ENCODE assay signal across 11 mouse cellular contexts in genomic region chrX:143931400-143932185, GRCm38 (mm10). TPM values are rescaled to one million over a fixed set of nuclear protein-coding genes. Genes with fewer than 3 reads are reported as not detected.
A peak's percentile ranks its signal among the peaks of the same experiment; 100 is the strongest.
DNase-seq lines count a peak whose midpoint lies in the region; ATAC-seq lines count a peak whose summit lies in the region.
"Had no signal": no experiment of that assay in that cellular context is flagged by ENCODE, and none has a peak within 500 bp of the region (broad histone marks: within the 10 kb centered on the region; RNA-seq: fewer than 3 reads in every experiment).

No protein-coding gene starts in this region.

- peaks cover 8% of the 10 kb centered on the region for H3K27me3 ChIP-seq in kidney, embryonic 15.5 days
- no peaks in the 10 kb centered on the region for H3K27me3 ChIP-seq in forebrain, embryonic 12.5 days
- H3K27me3 ChIP-seq in limb, embryonic 11.5 days (ENCODE audit: control insufficient read depth, insufficient read depth, low read length), result no peaks in the 10 kb centered on the region
- H3K27me3 ChIP-seq in neural tube, embryonic 13.5 days, result no peaks in the 10 kb centered on the region
- H3K27me3 ChIP-seq: heart, embryonic 13.5 days had no signal

- no peak for DNase-seq in kidney, postnatal 14 days
- DNase-seq in limb, embryonic 11.5 days (ENCODE audit: low spot score), result no peak
- DNase-seq in thymus, adult 18-20 months, result no peak
- no peak for DNase-seq in spleen, postnatal 10 days (ENCODE audit: low spot score in 2 of 2)
- no peak for DNase-seq in kidney, postnatal 4 days
- DNase-seq: right cerebral cortex, postnatal 25 days had no signal

- 55% methylated on average over 6 of the region's 6 CpGs for WGBS in kidney, embryonic 15.5 days
- WGBS in forebrain, embryonic 12.5 days, result 31% methylated on average over 6 of the region's 6 CpGs
- WGBS in limb, embryonic 11.5 days, result 52% methylated on average over 6 of the region's 6 CpGs
- 32% methylated on average over 6 of the region's 6 CpGs for WGBS in neural tube, embryonic 13.5 days

- H3K9ac ChIP-seq in kidney, embryonic 15.5 days, result no peak overlapping the region
- peak overlapping the region; percentile 57 for H3K9ac ChIP-seq in forebrain, embryonic 12.5 days
- no peak overlapping the region for H3K9ac ChIP-seq in limb, embryonic 11.5 days (ENCODE audit: low read length)
- peak overlapping the region; percentile 82 for H3K9ac ChIP-seq in neural tube, embryonic 13.5 days
- H3K9ac ChIP-seq: heart, embryonic 13.5 days had no signal

- H3K4me2 ChIP-seq in kidney, embryonic 15.5 days, result 0 out of 2 replicates have a peak overlapping the region, but pooled peaks have one; percentile 12
- H3K4me2 ChIP-seq in forebrain, embryonic 12.5 days, result peak overlapping the region; percentile 43
- peak overlapping the region; percentile 25; the same call in 1 of the 2 replicates for H3K4me2 ChIP-seq in limb, embryonic 11.5 days (ENCODE audit: low read depth, severe bottlenecking)
- peak overlapping the region; percentile 62 for H3K4me2 ChIP-seq in neural tube, embryonic 13.5 days
- H3K4me2 ChIP-seq: heart, embryonic 13.5 days had no signal

- no peak overlapping the region for H3K4me3 ChIP-seq in kidney, embryonic 15.5 days (replicated peaks)
- H3K4me3 ChIP-seq in forebrain, embryonic 12.5 days (replicated peaks), result peak overlapping the region; percentile 39
- peak overlapping the region; percentile 19; the same call in 1 of the 2 replicates for H3K4me3 ChIP-seq in limb, embryonic 11.5 days (ENCODE audit: low read depth, low read length)
- peak overlapping the region; percentile 49 for H3K4me3 ChIP-seq in neural tube, embryonic 13.5 days
- H3K4me3 ChIP-seq: heart, embryonic 13.5 days had no signal

- H3K27ac ChIP-seq in kidney, embryonic 15.5 days, result no peak overlapping the region
- peak overlapping the region; percentile 90 for H3K27ac ChIP-seq in forebrain, embryonic 12.5 days
- no peak overlapping the region for H3K27ac ChIP-seq in limb, embryonic 11.5 days (replicated peaks; ENCODE audit: low read depth, low read length)
- H3K27ac ChIP-seq in neural tube, embryonic 13.5 days (replicated peaks), result peak overlapping the region; percentile 91
- H3K27ac ChIP-seq: heart, embryonic 13.5 days had no signal

- ATAC-seq in kidney, embryonic 15.5 days (replicated peaks; ENCODE audit: low FRiP score), result no peak
- peak; percentile 81 for ATAC-seq in forebrain, embryonic 12.5 days (ENCODE audit: low FRiP score)
- ATAC-seq in limb, embryonic 11.5 days (ENCODE audit: insufficient number of reproducible peaks, low FRiP score, low TSS enrichment, low read depth), result no peak
- ATAC-seq in neural tube, embryonic 13.5 days (ENCODE audit: low read depth), result peak; percentile 76
- ATAC-seq: intestine, embryonic 16.5 days had no signal

- H3K36me3 ChIP-seq in kidney, embryonic 15.5 days, result no peaks in the 10 kb centered on the region
- no peaks in the 10 kb centered on the region for H3K36me3 ChIP-seq in forebrain, embryonic 12.5 days (replicated peaks)
- no peaks in the 10 kb centered on the region for H3K36me3 ChIP-seq in limb, embryonic 11.5 days (ENCODE audit: control insufficient read depth, insufficient read depth, low read length)
- H3K36me3 ChIP-seq in neural tube, embryonic 13.5 days, result no peaks in the 10 kb centered on the region
- H3K36me3 ChIP-seq: heart, embryonic 13.5 days had no signal

- H3K4me1 ChIP-seq in kidney, embryonic 15.5 days, result no peaks in the 10 kb centered on the region
- H3K4me1 ChIP-seq in forebrain, embryonic 12.5 days, result no peaks in the 10 kb centered on the region
- H3K4me1 ChIP-seq in limb, embryonic 11.5 days (ENCODE audit: control insufficient read depth, insufficient read depth, low read length), result no peaks in the 10 kb centered on the region
- H3K4me1 ChIP-seq in neural tube, embryonic 13.5 days (replicated peaks), result peaks cover 21% of the 10 kb centered on the region
- H3K4me1 ChIP-seq: heart, embryonic 13.5 days had no signal

- no peaks in the 10 kb centered on the region for H3K9me3 ChIP-seq in kidney, embryonic 15.5 days (replicated peaks)
- H3K9me3 ChIP-seq in forebrain, embryonic 12.5 days, result no peaks in the 10 kb centered on the region
- no peaks in the 10 kb centered on the region for H3K9me3 ChIP-seq in limb, embryonic 11.5 days (ENCODE audit: control insufficient read depth, low read length)
- H3K9me3 ChIP-seq in neural tube, embryonic 13.5 days, result no peaks in the 10 kb centered on the region
- H3K9me3 ChIP-seq: heart, embryonic 13.5 days had no signal

RNA-seq across cellular contexts. Expression of gene Dcx, which starts 1.5 kb away (rescaled TPM):
- 4.9 and 6.0 TPM in 2 replicates for polyA plus RNA-seq in kidney, embryonic 15.5 days (2015; fragmentation: Nextera tagmentation; extraction: Ambion mirVana)
- polyA plus RNA-seq in forebrain, embryonic 12.5 days (2016; fragmentation: Nextera tagmentation; extraction: Ambion mirVana), result 139 and 171 TPM in 2 replicates
- polyA plus RNA-seq in limb, embryonic 11.5 days (2014; fragmentation: Nextera tagmentation; extraction: Ambion mirVana), result 9.8 and 12.6 TPM in 2 replicates
- 302 and 319 TPM in 2 replicates for polyA plus RNA-seq in neural tube, embryonic 13.5 days (2015; fragmentation: Nextera tagmentation; extraction: Ambion mirVana)

Comparison
In these comparisons a context has a peak if more than half of its experiments do, and no peak if none do; other contexts are left out.
1. ATAC-seq: peak in forebrain, embryonic 12.5 days (single experiment) and neural tube, embryonic 13.5 days (single experiment); none in kidney, embryonic 15.5 days (single experiment) and limb, embryonic 11.5 days (single experiment).
2. H3K27ac ChIP-seq: peak in forebrain, embryonic 12.5 days (single experiment) and neural tube, embryonic 13.5 days (single experiment); none in kidney, embryonic 15.5 days (single experiment) and limb, embryonic 11.5 days (single experiment).
3. H3K4me2 ChIP-seq: peak in every context shown above with its lines; median percentile 62 in neural tube, embryonic 13.5 days; 43 in forebrain, embryonic 12.5 days; 25 in limb, embryonic 11.5 days; 12 in kidney, embryonic 15.5 days.
4. H3K9ac ChIP-seq: peak in forebrain, embryonic 12.5 days (single experiment) and neural tube, embryonic 13.5 days (single experiment); none in kidney, embryonic 15.5 days (single experiment) and limb, embryonic 11.5 days (single experiment).
5. RNA of gene Dcx, which starts 1.5 kb away (polyA plus RNA-seq): 302 to 319 TPM in neural tube, embryonic 13.5 days and 139 to 171 TPM in forebrain, embryonic 12.5 days; 9.8 to 12.6 TPM in limb, embryonic 11.5 days and 4.9 to 6.0 TPM in kidney, embryonic 15.5 days; every median in the first group is over 10 times any median in the second.